Mouse (Mus musculus): ENCODE data around the gene Golt1b. TPM values are rescaled to one million over a fixed set of nuclear protein-coding genes. Genes with fewer than 3 reads are reported as not detected.

Gene Golt1b
- polyA plus RNA-seq, 1 experiment from 2014 or later = 18.0 TPM

DNA sequence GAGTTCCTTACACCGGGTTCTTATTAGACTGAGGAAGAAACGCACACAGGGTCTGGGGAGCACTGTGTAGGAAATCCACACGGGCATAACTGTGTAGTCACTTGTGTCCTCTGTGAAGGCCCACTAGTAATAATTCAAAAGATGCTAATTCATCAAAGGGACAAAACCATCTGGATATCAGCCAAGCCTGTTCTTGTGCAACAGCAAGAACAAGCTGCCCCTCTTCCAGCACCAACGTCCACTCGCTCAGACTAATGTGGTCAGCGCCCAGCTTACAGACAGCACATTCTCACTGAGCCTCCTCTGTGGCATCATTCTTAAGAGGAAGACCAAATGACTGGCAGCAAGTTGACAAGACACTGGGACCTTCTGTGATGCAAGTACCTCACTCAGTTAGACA, 7.1 kb upstream of the Golt1b start:
- Histone ChIP-seq H3K9ac (replicated peaks) (no peak overlapping the region), H3K4me2 (ENCODE audit: low read depth, low read length) (no peak overlapping the region), H3K9me3 (ENCODE audit: low read length) (no peaks in the 10 kb centered on the region), H3K4me1 (ENCODE audit: insufficient read depth) (no peaks in the 10 kb centered on the region), H3K4me3 (ENCODE audit: low read depth, low read length) (no peak overlapping the region), H3K27me3 (ENCODE audit: insufficient read depth, low read length) (no peaks in the 10 kb centered on the region), H3K27ac (ENCODE audit: low read depth) (no peak overlapping the region), H3K36me3 (replicated peaks; ENCODE audit: insufficient read depth, low read length) (peaks cover 17% of the 10 kb centered on the region)
- DNase-seq = no peak
- WGBS (ENCODE audit: insufficient replicate concordance) = 81% methylated on average over 6 of the region's 6 CpGs
- ATAC-seq = no peak
- TF ChIP-seq EP300 (IDR thresholded peaks at IDR 0.05; ENCODE audit: low read depth) (no peak), CTCF (IDR thresholded peaks at IDR 0.05; ENCODE audit: low read depth) (no peak)

DNA sequence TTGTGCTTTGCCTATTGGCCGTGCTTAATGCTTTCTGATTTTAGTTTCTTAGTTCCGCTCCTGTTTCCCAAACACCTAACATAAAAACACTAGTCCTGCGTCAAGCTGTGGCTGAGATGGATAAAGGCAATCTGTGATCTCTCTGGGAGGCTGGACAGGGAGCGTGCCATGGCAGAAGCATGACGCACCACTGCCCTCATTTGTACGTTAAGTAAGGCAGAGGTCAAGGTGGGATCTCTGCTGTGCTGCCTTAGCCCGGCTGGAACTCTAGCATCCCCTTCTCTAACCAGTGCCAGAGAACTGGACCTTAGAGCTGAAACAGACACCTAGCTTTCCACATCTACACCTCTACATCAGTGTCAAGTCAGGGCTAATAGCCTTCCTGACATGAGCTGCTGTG, 5.4 kb upstream of the Golt1b start:
- no peak overlapping the region for H3K4me2 ChIP-seq (ENCODE audit: low read depth, low read length)
- no peak for DNase-seq
- H3K4me1 ChIP-seq (ENCODE audit: insufficient read depth) = peaks cover 4% of the 10 kb centered on the region; the same call in 1 of the 2 replicates
- no peak overlapping the region for H3K27ac ChIP-seq (ENCODE audit: low read depth)
- peaks cover 5% of the 10 kb centered on the region for H3K36me3 ChIP-seq (replicated peaks; ENCODE audit: insufficient read depth, low read length)
- no peaks in the 10 kb centered on the region for H3K27me3 ChIP-seq (ENCODE audit: insufficient read depth, low read length)
- 88% methylated on average over 7 of the region's 7 CpGs for WGBS (ENCODE audit: insufficient replicate concordance)
- no peak overlapping the region for H3K4me3 ChIP-seq (ENCODE audit: low read depth, low read length)
- no peak for ATAC-seq
- H3K9me3 ChIP-seq (ENCODE audit: low read length) = no peaks in the 10 kb centered on the region
- no peak overlapping the region for H3K9ac ChIP-seq (replicated peaks)
- TF ChIP-seq CTCF (IDR thresholded peaks at IDR 0.05; ENCODE audit: low read depth) (no peak), EP300 (IDR thresholded peaks at IDR 0.05; ENCODE audit: low read depth) (no peak)

DNA sequence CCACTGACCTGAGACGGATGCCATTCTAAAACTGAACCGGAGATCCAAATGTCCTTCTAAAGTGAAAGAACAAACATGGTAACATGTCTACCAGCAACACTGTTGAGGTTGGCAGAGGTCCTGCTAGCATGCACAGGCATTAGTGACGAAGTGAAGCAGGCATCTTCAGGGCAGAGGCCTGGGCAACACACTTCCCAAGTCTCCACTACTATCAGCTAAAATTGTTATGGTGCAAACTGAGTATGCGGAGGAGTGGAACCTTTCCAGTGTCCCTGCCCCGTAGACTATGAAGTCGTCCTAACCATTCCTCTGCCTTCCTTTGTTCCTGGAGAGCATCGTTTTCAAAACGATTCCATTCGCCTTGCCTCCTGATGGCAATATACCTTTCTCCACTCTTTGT, 2.5 kb upstream of the Golt1b start:
- DNase-seq (no peak), ATAC-seq (no peak)
- Histone ChIP-seq H3K4me1 (ENCODE audit: insufficient read depth) (peaks cover 15% of the 10 kb centered on the region), H3K9ac (replicated peaks) (no peak overlapping the region), H3K9me3 (ENCODE audit: low read length) (no peaks in the 10 kb centered on the region), H3K27ac (ENCODE audit: low read depth) (no peak overlapping the region), H3K36me3 (replicated peaks; ENCODE audit: insufficient read depth, low read length) (no peaks in the 10 kb centered on the region), H3K4me2 (ENCODE audit: low read depth, low read length) (no peak overlapping the region), H3K27me3 (ENCODE audit: insufficient read depth, low read length) (no peaks in the 10 kb centered on the region), H3K4me3 (ENCODE audit: low read depth, low read length) (no peak overlapping the region)
- TF ChIP-seq CTCF (IDR thresholded peaks at IDR 0.05; ENCODE audit: low read depth) = no peak
- no peak for TF ChIP-seq EP300 (IDR thresholded peaks at IDR 0.05; ENCODE audit: low read depth)
- 88% methylated on average over 9 of the region's 9 CpGs for WGBS (ENCODE audit: insufficient replicate concordance)

GRCm38 (mm10) chr6:142386285-142387010, 573 bp upstream of the Golt1b start:
- Histone ChIP-seq H3K9ac (replicated peaks) (peak overlapping the region; percentile 76), H3K36me3 (replicated peaks; ENCODE audit: insufficient read depth, low read length) (no peaks in the 10 kb centered on the region), H3K27ac (ENCODE audit: low read depth) (peak overlapping the region; percentile 84), H3K4me2 (ENCODE audit: low read depth, low read length) (peak overlapping the region; percentile 95), H3K4me1 (ENCODE audit: insufficient read depth) (peaks cover 15% of the 10 kb centered on the region), H3K4me3 (ENCODE audit: low read depth, low read length) (peak overlapping the region; percentile 89), H3K27me3 (ENCODE audit: insufficient read depth, low read length) (no peaks in the 10 kb centered on the region), H3K9me3 (ENCODE audit: low read length) (no peaks in the 10 kb centered on the region)
- no peak for TF ChIP-seq CTCF (IDR thresholded peaks at IDR 0.05; ENCODE audit: low read depth)
- TF ChIP-seq EP300 (IDR thresholded peaks at IDR 0.05; ENCODE audit: low read depth) = peak; percentile 95
- ATAC-seq (peak; percentile 68), DNase-seq (no peak)
- under 1% methylated on average over 31 of the region's 31 CpGs for WGBS (ENCODE audit: insufficient replicate concordance)

DNA sequence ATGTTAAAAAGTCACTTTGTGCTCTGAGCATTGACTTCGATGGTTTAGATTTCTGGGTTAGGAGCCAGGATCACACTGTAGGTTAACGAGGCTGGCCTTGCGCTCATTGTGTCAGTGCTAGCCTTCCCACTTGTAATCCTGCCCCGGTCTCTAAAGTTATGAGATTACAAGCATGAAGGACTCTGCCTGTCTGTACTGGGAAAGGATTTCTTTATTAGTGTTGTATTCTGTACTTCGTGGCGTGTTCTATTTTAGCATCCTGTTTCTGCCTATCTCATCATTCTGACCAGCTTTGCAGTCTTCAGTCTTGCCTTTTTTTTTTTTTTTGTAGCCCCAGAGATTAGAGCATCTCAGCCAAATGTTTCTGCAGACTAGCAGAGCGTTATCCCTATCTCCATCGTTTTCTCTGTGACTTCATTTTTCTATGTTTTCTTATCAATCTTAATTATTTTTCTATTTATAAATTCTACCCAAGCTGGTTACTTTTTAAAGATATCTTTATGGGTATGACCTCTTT, 792 bp downstream of the Golt1b start:
- no peaks in the 10 kb centered on the region for H3K9me3 ChIP-seq (ENCODE audit: low read length)
- H3K4me3 ChIP-seq (ENCODE audit: low read depth, low read length) = peak overlapping the region; percentile 89
- H3K9ac ChIP-seq (replicated peaks) = peak overlapping the region; percentile 94
- 11% methylated on average over 8 of the region's 8 CpGs for WGBS (ENCODE audit: insufficient replicate concordance)
- H3K36me3 ChIP-seq (replicated peaks; ENCODE audit: insufficient read depth, low read length) = 0 out of 2 replicates have a peak, but pooled peaks cover 3% of the 10 kb centered on the region
- H3K27ac ChIP-seq (ENCODE audit: low read depth) = peak overlapping the region; percentile 62; the same call in 1 of the 2 replicates
- ATAC-seq (no peak), DNase-seq (no peak)
- no peaks in the 10 kb centered on the region for H3K27me3 ChIP-seq (ENCODE audit: insufficient read depth, low read length)
- H3K4me2 ChIP-seq (ENCODE audit: low read depth, low read length) = peak overlapping the region; percentile 95
- H3K4me1 ChIP-seq (ENCODE audit: insufficient read depth) = peaks cover 15% of the 10 kb centered on the region
- no peak for TF ChIP-seq CTCF (IDR thresholded peaks at IDR 0.05; ENCODE audit: low read depth)

DNA sequence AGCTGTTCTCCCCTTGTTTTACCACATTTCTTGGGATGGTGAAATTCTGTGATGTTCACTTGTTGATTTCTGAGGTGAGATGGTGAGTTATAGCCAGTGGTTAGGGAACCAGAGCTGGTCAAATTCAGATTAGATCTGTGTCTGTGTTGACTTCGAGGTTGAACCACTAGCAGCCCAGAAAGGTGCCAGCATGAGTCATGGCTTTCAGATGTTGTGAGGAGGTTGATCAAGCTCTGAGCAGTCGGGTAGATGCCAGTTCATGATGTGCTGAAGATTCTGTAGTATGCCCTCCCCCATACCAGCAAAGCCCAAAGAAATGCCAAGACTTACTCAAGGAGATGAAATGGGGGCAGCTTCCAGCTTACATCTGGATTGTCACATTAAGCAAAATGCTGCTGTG, 2.1 kb downstream of the Golt1b start:
- Histone ChIP-seq H3K4me3 (ENCODE audit: low read depth, low read length) (no peak overlapping the region), H3K9me3 (ENCODE audit: low read length) (no peaks in the 10 kb centered on the region), H3K9ac (replicated peaks) (0 out of 2 replicates have a peak overlapping the region, but pooled peaks have one; percentile 16), H3K36me3 (replicated peaks; ENCODE audit: insufficient read depth, low read length) (peaks cover 11% of the 10 kb centered on the region), H3K27me3 (ENCODE audit: insufficient read depth, low read length) (no peaks in the 10 kb centered on the region), H3K27ac (ENCODE audit: low read depth) (no peak overlapping the region), H3K4me2 (ENCODE audit: low read depth, low read length) (no peak overlapping the region), H3K4me1 (ENCODE audit: insufficient read depth) (peaks cover 15% of the 10 kb centered on the region)
- ATAC-seq (no peak), DNase-seq (no peak)
- TF ChIP-seq CTCF (IDR thresholded peaks at IDR 0.05; ENCODE audit: low read depth) = no peak
- TF ChIP-seq EP300 (IDR thresholded peaks at IDR 0.05; ENCODE audit: low read depth) = no peak
- WGBS (ENCODE audit: insufficient replicate concordance) = 61% methylated on average over 2 of the region's 2 CpGs
